Mouse (Mus musculus) thymus, adult 2 months (tissue): ENCODE data around the gene Zscan2.

Experiments
- CTCF ChIP-seq: fragments of 200-500 bp; IDR thresholded peaks from 2 replicates; pipeline ENCODE4 v1.5.1; 2012; ENCODE audit warnings: mild to moderate bottlenecking, control low read depth, low read length, moderate library complexity, borderline replicate concordance; ENCODE audit not compliant: control insufficient read depth, poor library complexity, insufficient read depth; ENCODE audit errors: extremely low read depth
- POLR2A ChIP-seq: fragments of 200-500 bp; IDR thresholded peaks from 2 replicates; pipeline ENCODE4 v1.6.1; 2012; ENCODE audit warnings: mild to moderate bottlenecking, low read length, control low read depth, moderate library complexity; ENCODE audit not compliant: control insufficient read depth, poor library complexity, insufficient read depth; ENCODE audit errors: extremely low read depth

GRCm38 (mm10) chr7:80830193-80830803 is 30.4 kb upstream of the Zscan2 start:
- TF ChIP-seq POLR2A = no peak
- no peak for TF ChIP-seq CTCF
